Mouse (Mus musculus) gastrocnemius, postnatal 25 days (tissue): ENCODE measurements at regions not wholly inside any gene's neighbourhood (a gene's known extent, or its start where the extent isn't known, plus 50 kb on each side); places are given as distances from the start of the nearest gene placed in this dataset.

ENCODE experiments used
- DNase-seq: peaks from one replicate; pipeline ENCODE4 v3.0.0; 2022

GRCm38 (mm10) chr4:125201638-125202325 is 74.1 kb upstream of the Zc3h12a start:
- DNase-seq = no peak

GRCm38 (mm10) chr4:125200762-125201161 is 73.1 kb upstream of the Zc3h12a start:
- DNase-seq = no peak

- DNase-seq = no peak
Measured at GRCm38 (mm10) chr4:125199281-125199680, 71.6 kb upstream of the Zc3h12a start.

GRCm38 (mm10) chr4:125195901-125196435 is 68.3 kb upstream of the Zc3h12a start:
- no peak for DNase-seq

- no peak for DNase-seq
Measured at GRCm38 (mm10) chr4:125194722-125195380, 67.2 kb upstream of the Zc3h12a start.

- no peak for DNase-seq
Measured at GRCm38 (mm10) chr4:125194298-125194697, 66.7 kb upstream of the Zc3h12a start.

- DNase-seq = no peak
Measured at GRCm38 (mm10) chr4:125191680-125192079, 64.0 kb upstream of the Zc3h12a start.

GRCm38 (mm10) chr4:125191010-125191409 is 63.4 kb upstream of the Zc3h12a start:
- no peak for DNase-seq

- DNase-seq = no peak
Measured at GRCm38 (mm10) chr4:125189971-125190370, 62.3 kb upstream of the Zc3h12a start.

GRCm38 (mm10) chr4:125186246-125186645 is 58.6 kb upstream of the Zc3h12a start:
- no peak for DNase-seq

GRCm38 (mm10) chr4:125185076-125185475 is 57.4 kb upstream of the Zc3h12a start:
- DNase-seq = no peak

- no peak for DNase-seq
Measured at GRCm38 (mm10) chr4:125180947-125181346, 53.3 kb upstream of the Zc3h12a start.

- no peak for DNase-seq
Measured at GRCm38 (mm10) chr4:125178552-125178951, 50.9 kb upstream of the Zc3h12a start.

- no peak for DNase-seq
Measured at GRCm38 (mm10) chr4:125177666-125178065, 50.0 kb upstream of the Zc3h12a start.
